Mouse (Mus musculus) cortical plate, adult 2 months (tissue): ENCODE results near the gene Adamtsl1.

ENCODE experiments used
- CTCF ChIP-seq: fragments of 200-500 bp; IDR thresholded peaks from 2 replicates; pipeline ENCODE4 v1.5.1; 2011; ENCODE audit warnings: mild to moderate bottlenecking, control low read depth, low read length; ENCODE audit not compliant: insufficient read depth; ENCODE audit errors: extremely low read depth
- POLR2A ChIP-seq: fragments of 200-500 bp; IDR thresholded peaks from 2 replicates; pipeline ENCODE4 v1.6.1; 2011; ENCODE audit warnings: mild to moderate bottlenecking, low read length, control low read depth; ENCODE audit not compliant: insufficient read depth; ENCODE audit errors: extremely low read depth

DNA sequence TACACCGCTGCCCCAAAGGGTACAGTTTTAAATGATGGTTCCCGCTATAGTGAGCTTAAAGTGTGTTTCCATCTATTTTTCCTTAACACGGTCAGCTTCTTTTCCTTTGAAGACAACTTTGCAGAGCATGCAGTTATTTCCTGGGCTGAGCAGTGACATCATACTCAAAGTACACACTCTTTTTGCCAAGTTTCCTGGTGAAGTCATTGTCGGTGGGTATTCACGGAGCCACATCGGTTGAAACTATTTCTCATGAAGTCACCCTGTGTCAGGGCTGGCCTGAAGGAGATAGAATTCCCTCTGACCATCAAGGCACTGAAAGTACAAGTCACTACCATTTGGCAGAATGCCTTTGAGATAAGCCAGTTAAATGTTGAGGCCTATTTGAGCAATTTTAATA, 45.8 kb downstream of the Adamtsl1 start:
- TF ChIP-seq CTCF (no peak), POLR2A (no peak)
